Mouse (Mus musculus) neural tube, embryonic 13.5 days (tissue): ENCODE data around the gene Efs. TPM values are rescaled to one million over a fixed set of nuclear protein-coding genes. Genes with fewer than 3 reads are reported as not detected.
A peak's percentile ranks its signal among the peaks of the same experiment; 100 is the strongest.

Experiments used
- ATAC-seq: fragments of 200-750 bp; cut with Nextera tagmentation; 2 replicates; pipeline ENCODE4 v1.8.0; 2017; ENCODE audit warnings: low read depth, mild to moderate bottlenecking, moderate TSS enrichment, moderate library complexity
- H3K27ac ChIP-seq: fragments of 300-500 bp; sonication (generic); replicated peaks from 2 replicates; pipeline ENCODE4 v1.5.1; 2015; ENCODE audit warnings: moderate library complexity, mild to moderate bottlenecking, inconsistent platforms
- H3K27me3 ChIP-seq: fragments of 300-500 bp; sonication (generic); 2 replicates; pipeline ENCODE4 v1.6.1; 2015; ENCODE audit warnings: mild to moderate bottlenecking, inconsistent platforms
- H3K36me3 ChIP-seq: fragments of 300-500 bp; sonication (generic); 2 replicates; pipeline ENCODE4 v1.6.1; 2015; ENCODE audit warnings: mild to moderate bottlenecking, inconsistent platforms
- H3K4me1 ChIP-seq: fragments of 300-500 bp; sonication (generic); replicated peaks from 2 replicates; pipeline ENCODE4 v1.6.1; 2015; ENCODE audit warnings: inconsistent platforms
- H3K4me2 ChIP-seq: fragments of 300-500 bp; sonication (generic); 2 replicates; pipeline ENCODE4 v1.6.1; 2015; ENCODE audit warnings: inconsistent platforms, mild to moderate bottlenecking, moderate library complexity
- H3K4me3 ChIP-seq: fragments of 300-500 bp; sonication (generic); 2 replicates; pipeline ENCODE4 v1.5.1; 2015; ENCODE audit warnings: mild to moderate bottlenecking, inconsistent platforms
- H3K9ac ChIP-seq: fragments of 300-500 bp; sonication (generic); 2 replicates; pipeline ENCODE4 v1.6.1; 2015; ENCODE audit warnings: moderate library complexity, mild to moderate bottlenecking, inconsistent platforms
- H3K9me3 ChIP-seq: fragments of 300-500 bp; sonication (generic); 2 replicates; pipeline ENCODE4 v1.6.1; 2016; ENCODE audit warnings: inconsistent platforms
- WGBS: fragments of 180-500 bp; shearing (Covaris S2); methylation state at CpG from one replicate; pipeline ENCODE4 v1.1.7; 2015; 5-methylcytosine and 5-hydroxymethylcytosine counted together
- polyA plus RNA-seq: library from polyadenylated mRNA; unstranded; fragments of >200 nt; fragmentation: Nextera tagmentation; extraction: Ambion mirVana; gene quantifications from 2 replicates; pipeline ENCODE4 v1.2.1, GENCODE M21; 2015

Efs gene
- polyA plus RNA-seq, 1 experiment from 2014 or later = 13.8 TPM

- Histone ChIP-seq H3K4me2 (no peak overlapping the region), H3K36me3 (no peaks in the 10 kb centered on the region), H3K4me3 (no peak overlapping the region), H3K4me1 (no peaks in the 10 kb centered on the region), H3K27me3 (no peaks in the 10 kb centered on the region), H3K9me3 (no peaks in the 10 kb centered on the region), H3K27ac (no peak overlapping the region), H3K9ac (no peak overlapping the region)
- ATAC-seq = no peak
- 87% methylated on average over 19 of the region's 19 CpGs for WGBS
Observed at GRCm38 (mm10) chr14:54945975-54946704, 20.2 kb upstream of the Efs start.

DNA sequence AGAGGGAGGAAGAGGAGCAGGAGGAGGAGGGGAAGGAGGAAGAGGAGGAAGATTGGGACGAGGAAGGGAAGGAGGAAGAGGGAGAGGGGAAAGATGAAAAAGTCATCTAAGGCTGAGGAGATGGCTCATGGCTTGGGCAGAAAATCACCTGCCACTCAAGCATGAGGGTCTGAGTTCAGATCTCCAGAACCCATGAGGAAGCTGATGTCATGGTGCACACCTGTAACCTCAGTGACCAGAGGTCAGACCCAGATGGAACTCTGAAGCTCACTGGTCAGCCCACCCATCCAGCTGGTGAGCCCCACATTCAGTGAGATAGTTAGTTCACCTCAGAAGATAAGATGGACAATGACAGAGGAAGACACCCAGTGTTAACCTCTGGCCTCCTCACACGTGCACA lies 19.0 kb upstream of the Efs start:
- Histone ChIP-seq H3K4me3 (no peak overlapping the region), H3K27me3 (no peaks in the 10 kb centered on the region), H3K27ac (no peak overlapping the region), H3K9ac (no peak overlapping the region), H3K4me1 (no peaks in the 10 kb centered on the region), H3K9me3 (no peaks in the 10 kb centered on the region), H3K36me3 (no peaks in the 10 kb centered on the region), H3K4me2 (no peak overlapping the region)
- WGBS = 76% methylated on average over 2 of the region's 2 CpGs
- no peak for ATAC-seq

GRCm38 (mm10) chr14:54943971-54944370 lies 18.0 kb upstream of the Efs start:
- no peaks in the 10 kb centered on the region for H3K27me3 ChIP-seq
- H3K9me3 ChIP-seq = no peaks in the 10 kb centered on the region
- H3K4me1 ChIP-seq = no peaks in the 10 kb centered on the region
- H3K27ac ChIP-seq = no peak overlapping the region
- H3K36me3 ChIP-seq = no peaks in the 10 kb centered on the region
- no peak for ATAC-seq
- no peak overlapping the region for H3K4me2 ChIP-seq
- no peak overlapping the region for H3K4me3 ChIP-seq
- 93% methylated on average over 7 of the region's 7 CpGs for WGBS
- H3K9ac ChIP-seq = no peak overlapping the region

GRCm38 (mm10) chr14:54942479-54942878 lies 16.6 kb upstream of the Efs start:
- no peaks in the 10 kb centered on the region for H3K4me1 ChIP-seq
- no peak for ATAC-seq
- no peak overlapping the region for H3K9ac ChIP-seq
- H3K36me3 ChIP-seq = no peaks in the 10 kb centered on the region
- H3K9me3 ChIP-seq = no peaks in the 10 kb centered on the region
- no peak overlapping the region for H3K4me2 ChIP-seq
- H3K27me3 ChIP-seq = no peaks in the 10 kb centered on the region
- H3K4me3 ChIP-seq = no peak overlapping the region
- WGBS = 90% methylated on average over 8 of the region's 8 CpGs
- H3K27ac ChIP-seq = no peak overlapping the region

DNA sequence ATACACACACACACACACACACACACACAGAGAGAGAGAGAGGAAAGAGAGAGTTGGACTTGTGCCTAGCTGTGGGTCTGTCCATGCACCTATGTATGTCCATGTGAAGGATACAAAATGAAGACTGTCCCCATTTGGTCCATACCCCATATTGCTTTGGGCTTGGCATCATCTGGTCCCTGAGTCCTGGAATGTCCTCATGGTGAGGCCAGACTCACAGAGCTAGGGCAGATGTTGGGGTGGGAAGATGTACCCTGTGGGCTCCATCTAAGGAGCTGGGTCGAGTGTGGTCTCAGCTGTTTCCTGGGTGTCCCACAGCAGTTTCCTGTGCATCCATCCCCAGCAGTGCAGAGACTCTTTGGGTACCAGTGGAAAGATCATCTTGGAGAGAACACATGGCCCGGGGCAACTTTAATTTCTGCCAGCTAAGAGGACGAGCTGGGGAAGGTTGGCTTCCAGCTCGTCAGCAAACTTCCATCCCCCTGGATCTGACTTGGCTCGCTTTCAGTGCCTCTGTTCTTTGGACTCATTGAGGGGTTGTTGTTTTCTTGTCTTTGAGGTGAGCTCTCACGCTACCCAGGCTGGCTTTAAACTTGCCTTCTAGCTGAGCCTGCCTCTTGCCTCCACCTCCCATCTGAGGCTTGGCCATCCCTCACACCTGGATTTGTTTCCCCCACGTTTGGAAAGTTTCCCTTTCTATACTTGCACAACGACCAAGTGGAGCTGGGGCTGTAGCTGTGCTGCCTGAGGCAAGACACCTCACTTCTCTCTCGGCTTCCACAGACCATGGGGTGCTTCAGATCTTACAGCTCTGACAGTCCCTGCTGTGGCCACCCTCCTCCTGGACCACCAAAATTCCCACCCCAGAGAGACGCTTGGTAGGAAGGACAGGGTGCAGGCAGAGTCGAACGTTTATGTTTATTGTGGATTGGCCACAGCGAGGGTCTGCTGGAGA lies 15.4 kb upstream of the Efs start:
- H3K9me3 ChIP-seq = no peaks in the 10 kb centered on the region
- peaks cover 6% of the 10 kb centered on the region for H3K4me1 ChIP-seq
- no peak overlapping the region for H3K27ac ChIP-seq
- ATAC-seq = no peak
- H3K36me3 ChIP-seq = no peaks in the 10 kb centered on the region
- no peak overlapping the region for H3K4me2 ChIP-seq
- WGBS = 62% methylated on average over 13 of the region's 13 CpGs
- no peak overlapping the region for H3K9ac ChIP-seq
- no peak overlapping the region for H3K4me3 ChIP-seq
- H3K27me3 ChIP-seq = no peaks in the 10 kb centered on the region

- Histone ChIP-seq H3K9me3 (no peaks in the 10 kb centered on the region), H3K4me1 (peaks cover 17% of the 10 kb centered on the region), H3K4me2 (no peak overlapping the region), H3K9ac (no peak overlapping the region), H3K27ac (no peak overlapping the region), H3K4me3 (no peak overlapping the region), H3K36me3 (no peaks in the 10 kb centered on the region), H3K27me3 (no peaks in the 10 kb centered on the region)
- 82% methylated on average over 3 of the region's 3 CpGs for WGBS
- no peak for ATAC-seq
Observed at GRCm38 (mm10) chr14:54940176-54940530, 14.2 kb upstream of the Efs start.

DNA sequence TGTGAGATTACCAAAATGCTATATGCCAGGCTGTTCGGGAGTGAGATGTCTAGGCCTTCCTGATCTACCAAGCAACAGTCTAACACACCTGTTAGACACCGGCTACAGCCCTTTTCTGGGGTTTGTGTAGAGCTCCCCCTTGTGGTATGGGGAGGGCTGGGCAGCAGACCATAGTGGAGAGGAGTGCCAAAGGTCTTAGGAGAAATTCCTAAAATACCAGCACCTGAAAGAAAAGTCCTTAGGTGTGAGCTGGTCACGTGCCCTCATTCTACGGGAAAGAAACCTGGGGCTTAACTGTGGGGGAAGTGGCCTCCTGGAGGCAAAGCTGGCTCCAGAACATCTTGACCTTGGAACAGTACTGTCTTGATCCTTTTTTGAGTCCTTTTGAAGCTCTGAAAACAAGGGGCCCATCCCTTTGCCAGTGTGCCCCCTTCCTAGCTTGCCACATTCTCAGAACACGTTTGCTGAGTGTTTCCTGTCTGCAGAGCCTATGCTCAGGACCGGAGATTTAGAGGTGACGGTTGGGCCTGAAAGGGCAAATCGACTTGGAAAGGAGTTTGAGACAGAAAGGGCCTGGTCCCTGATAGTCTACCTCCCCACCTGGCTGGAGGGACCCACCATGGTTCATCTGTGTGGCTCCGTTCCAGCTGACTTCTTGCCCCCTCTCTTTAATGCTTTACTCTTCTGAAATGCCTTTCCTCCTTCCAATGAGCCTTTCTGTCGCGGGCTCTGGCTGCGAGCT lies 13.7 kb upstream of the Efs start:
- no peak overlapping the region for H3K9ac ChIP-seq
- no peaks in the 10 kb centered on the region for H3K36me3 ChIP-seq
- no peak overlapping the region for H3K4me2 ChIP-seq
- peaks cover 17% of the 10 kb centered on the region for H3K4me1 ChIP-seq
- WGBS = 50% methylated on average over 12 of the region's 12 CpGs
- H3K9me3 ChIP-seq = no peaks in the 10 kb centered on the region
- no peak overlapping the region for H3K4me3 ChIP-seq
- H3K27ac ChIP-seq = no peak overlapping the region
- no peak for ATAC-seq
- H3K27me3 ChIP-seq = no peaks in the 10 kb centered on the region

DNA sequence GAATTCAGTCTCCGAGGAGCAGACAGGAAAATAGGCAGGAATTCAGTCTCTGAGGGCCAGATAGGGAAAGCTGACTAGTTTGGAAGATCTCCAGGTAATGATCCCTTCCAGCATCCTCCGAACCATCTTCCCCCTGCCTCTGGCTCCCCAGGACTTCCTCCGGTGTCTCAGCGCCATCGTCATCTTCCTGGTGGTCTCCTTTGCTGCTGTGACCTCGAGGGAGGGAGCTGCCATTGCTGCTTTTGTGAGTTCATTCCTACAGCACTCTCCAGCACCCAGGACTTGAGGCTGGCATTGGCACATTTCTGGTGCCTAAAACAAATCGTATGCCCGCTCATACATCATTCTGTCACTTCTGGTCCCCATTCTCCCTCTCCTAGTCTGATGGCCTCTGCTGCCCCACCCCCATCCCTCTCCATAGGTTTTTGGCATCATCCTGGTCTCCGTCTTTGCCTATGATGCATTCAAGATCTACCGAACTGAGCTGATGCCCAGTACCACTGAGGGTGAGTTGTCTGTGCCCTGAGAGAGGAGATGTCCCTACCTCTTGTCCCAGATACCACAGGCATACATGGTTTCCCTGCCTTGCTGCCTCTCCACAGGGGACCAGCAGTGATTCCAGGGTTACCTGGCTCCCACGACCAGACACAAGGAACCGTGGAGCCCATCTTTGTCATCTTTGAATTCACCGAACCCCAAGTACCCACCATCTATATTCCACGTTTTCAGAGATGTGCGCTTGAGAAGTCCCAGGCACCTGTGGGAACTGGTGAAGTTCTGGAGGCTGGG lies 12.7 kb upstream of the Efs start:
- Histone ChIP-seq H3K9ac (no peak overlapping the region), H3K4me2 (no peak overlapping the region), H3K9me3 (no peaks in the 10 kb centered on the region), H3K4me1 (peaks cover 17% of the 10 kb centered on the region), H3K4me3 (no peak overlapping the region), H3K27me3 (no peaks in the 10 kb centered on the region), H3K27ac (no peak overlapping the region), H3K36me3 (no peaks in the 10 kb centered on the region)
- WGBS = 80% methylated on average over 15 of the region's 15 CpGs
- ATAC-seq = no peak

- ATAC-seq = no peak
- Histone ChIP-seq H3K27ac (no peak overlapping the region), H3K4me3 (no peak overlapping the region), H3K4me1 (peaks cover 24% of the 10 kb centered on the region), H3K4me2 (peak overlapping the region; percentile 23; the same call in 1 of the 2 replicates), H3K27me3 (no peaks in the 10 kb centered on the region), H3K9ac (no peak overlapping the region), H3K36me3 (no peaks in the 10 kb centered on the region), H3K9me3 (no peaks in the 10 kb centered on the region)
- 86% methylated on average over 16 of the region's 16 CpGs for WGBS
Observed at GRCm38 (mm10) chr14:54937361-54938182, 11.6 kb upstream of the Efs start.

GRCm38 (mm10) chr14:54936831-54937160 lies 10.9 kb upstream of the Efs start:
- Histone ChIP-seq H3K9me3 (no peaks in the 10 kb centered on the region), H3K27me3 (no peaks in the 10 kb centered on the region), H3K4me2 (peak overlapping the region; percentile 32), H3K4me1 (peaks cover 25% of the 10 kb centered on the region), H3K9ac (peak overlapping the region; percentile 58), H3K27ac (peak overlapping the region; percentile 74), H3K36me3 (no peaks in the 10 kb centered on the region), H3K4me3 (0 out of 2 replicates have a peak overlapping the region, but pooled peaks have one; percentile 12)
- no peak for ATAC-seq
- 69% methylated on average over 6 of the region's 6 CpGs for WGBS
